29 mouse cellular contexts compared by ENCODE assay signal in genomic region chr8:54361716-54362115, GRCm38 (mm10).
DNase-seq lines count a peak whose midpoint lies in the region; ATAC-seq lines count a peak whose summit lies in the region.
"Had no signal": no experiment of that assay in that cellular context is flagged by ENCODE, and none has a peak within 500 bp of the region (broad histone marks: within the 10 kb centered on the region; RNA-seq: fewer than 3 reads in every experiment).

No protein-coding gene starts in this region.

- intact Hi-C loops in heart, postnatal 14 days (cut with DNase I): no loop called here
- intact Hi-C loops in heart, postnatal 10 days (cut with DNase I): no loop called here

- DNase-seq in heart, adult 9 months (ENCODE audit: low spot score in 2 of 2): peak; percentile 5 to 14
- DNase-seq in heart, postnatal 14 days: no peak
- DNase-seq in heart, postnatal 10 days: peak; percentile 4 to 13
- no peak for DNase-seq in layer of hippocampus, postnatal 25 days (ENCODE audit: extremely low spot score in 1 of 2, low spot score in 1 of 2)
- DNase-seq: adrenal gland, adult 8-10 months; adrenal gland, postnatal 25 days; cerebellum, adult 11-12 months; cerebellum, adult 8-10 months; cerebellum, postnatal 10 days; cerebellum, postnatal 36 days; embryo, embryonic 11 days; gastrocnemius, postnatal 10 days; gastrocnemius, postnatal 36 days; kidney, adult 18-20 months; kidney, adult 9 months had no signal

- H3K9me3 ChIP-seq in heart, embryonic 11.5 days (replicated peaks; ENCODE audit: control insufficient read depth, low read length): no peaks in the 10 kb centered on the region
- no peaks in the 10 kb centered on the region for H3K9me3 ChIP-seq in heart, embryonic 16.5 days (replicated peaks; ENCODE audit: control insufficient read depth, low read length)
- H3K9me3 ChIP-seq: embryonic facial prominence, embryonic 10.5 days; embryonic facial prominence, embryonic 13.5 days; forebrain, embryonic 10.5 days; forebrain, embryonic 13.5 days; heart, embryonic 15.5 days had no signal

- H3K36me3 ChIP-seq in heart, embryonic 11.5 days (ENCODE audit: control insufficient read depth, insufficient read depth, low read length): no peaks in the 10 kb centered on the region
- no peaks in the 10 kb centered on the region for H3K36me3 ChIP-seq in heart, embryonic 16.5 days (ENCODE audit: control insufficient read depth, insufficient read depth)
- H3K36me3 ChIP-seq: embryonic facial prominence, embryonic 10.5 days; embryonic facial prominence, embryonic 13.5 days; forebrain, embryonic 10.5 days; heart, embryonic 15.5 days had no signal

- no peak for ATAC-seq in heart, embryonic 11.5 days (replicated peaks; ENCODE audit: insufficient number of reproducible peaks, low FRiP score, low TSS enrichment)
- 0 out of 2 replicates have a peak, but pooled peaks have one; percentile 58 for ATAC-seq in heart, embryonic 16.5 days (replicated peaks; ENCODE audit: extremely low read depth, insufficient read depth, low FRiP score)
- ATAC-seq: activated CD4-positive, CD25-positive, alpha-beta regulatory T cell, adult 4 months; forebrain, embryonic 13.5 days; forebrain, embryonic 16.5 days; hindbrain, postnatal 0 days; inflammation-experienced regulatory T-cells, adult 6 months; intestine, embryonic 16.5 days had no signal

- no peak overlapping the region for H3K9ac ChIP-seq in heart, embryonic 11.5 days (ENCODE audit: low read depth, low read length)
- no peak overlapping the region for H3K9ac ChIP-seq in heart, embryonic 16.5 days (ENCODE audit: low read length)
- H3K9ac ChIP-seq: embryonic facial prominence, embryonic 13.5 days; forebrain, embryonic 13.5 days; heart, embryonic 15.5 days; hindbrain, embryonic 14.5 days had no signal

- no peaks in the 10 kb centered on the region for H3K4me1 ChIP-seq in heart, embryonic 11.5 days (ENCODE audit: control insufficient read depth, insufficient read depth, low read length)
- H3K4me1 ChIP-seq in heart, embryonic 16.5 days (ENCODE audit: control insufficient read depth, insufficient read depth, low read length): peaks cover 10% of the 10 kb centered on the region
- H3K4me1 ChIP-seq: embryonic facial prominence, embryonic 10.5 days; embryonic facial prominence, embryonic 13.5 days; forebrain, embryonic 10.5 days; forebrain, embryonic 13.5 days had no signal

- no peak overlapping the region for H3K4me3 ChIP-seq in heart, embryonic 11.5 days (ENCODE audit: low read depth, low read length)
- H3K4me3 ChIP-seq in heart, embryonic 16.5 days (ENCODE audit: low read length): no peak overlapping the region
- H3K4me3 ChIP-seq: embryonic facial prominence, embryonic 10.5 days; embryonic facial prominence, embryonic 13.5 days; erythroblast, embryonic 14.5 days; forebrain, embryonic 10.5 days; forebrain, embryonic 13.5 days; heart, embryonic 15.5 days had no signal

- no peaks in the 10 kb centered on the region for H3K27me3 ChIP-seq in heart, embryonic 11.5 days (ENCODE audit: control insufficient read depth, insufficient read depth, low read length)
- no peaks in the 10 kb centered on the region for H3K27me3 ChIP-seq in heart, embryonic 16.5 days (ENCODE audit: control insufficient read depth, insufficient read depth, low read length)
- H3K27me3 ChIP-seq: embryonic facial prominence, embryonic 13.5 days; forebrain, embryonic 13.5 days; heart, embryonic 15.5 days had no signal

- 14% methylated on average over 3 of the region's 3 CpGs for WGBS in heart, embryonic 11.5 days (ENCODE audit: insufficient replicate concordance)
- 12% methylated on average over 3 of the region's 3 CpGs for WGBS in heart, embryonic 16.5 days

- H3K27ac ChIP-seq in heart, embryonic 11.5 days (ENCODE audit: low read depth, low read length): no peak overlapping the region
- H3K27ac ChIP-seq in heart, embryonic 16.5 days (ENCODE audit: low read length): no peak overlapping the region
- H3K27ac ChIP-seq: embryonic facial prominence, embryonic 10.5 days; embryonic facial prominence, embryonic 13.5 days; forebrain, embryonic 10.5 days; forebrain, embryonic 13.5 days; heart, embryonic 15.5 days; hindbrain, embryonic 14.5 days; hindbrain, postnatal 0 days had no signal

- H3K4me2 ChIP-seq in heart, embryonic 11.5 days: no peak overlapping the region
- no peak overlapping the region for H3K4me2 ChIP-seq in heart, embryonic 16.5 days (ENCODE audit: low read depth, low read length)
- H3K4me2 ChIP-seq: embryonic facial prominence, embryonic 13.5 days; forebrain, embryonic 13.5 days; heart, embryonic 15.5 days; hindbrain, embryonic 14.5 days had no signal

Comparison
In these comparisons a context has a peak if more than half of its experiments do, and no peak if none do; other contexts are left out.
1. DNase-seq: peak in heart, adult 9 months (2 of 2) and heart, postnatal 10 days (2 of 2); none in heart, postnatal 14 days (0 of 2) and layer of hippocampus, postnatal 25 days (0 of 2).